Mouse (Mus musculus): ENCODE results near the gene 1700016C15Rik.

Gene 1700016C15Rik

DNA sequence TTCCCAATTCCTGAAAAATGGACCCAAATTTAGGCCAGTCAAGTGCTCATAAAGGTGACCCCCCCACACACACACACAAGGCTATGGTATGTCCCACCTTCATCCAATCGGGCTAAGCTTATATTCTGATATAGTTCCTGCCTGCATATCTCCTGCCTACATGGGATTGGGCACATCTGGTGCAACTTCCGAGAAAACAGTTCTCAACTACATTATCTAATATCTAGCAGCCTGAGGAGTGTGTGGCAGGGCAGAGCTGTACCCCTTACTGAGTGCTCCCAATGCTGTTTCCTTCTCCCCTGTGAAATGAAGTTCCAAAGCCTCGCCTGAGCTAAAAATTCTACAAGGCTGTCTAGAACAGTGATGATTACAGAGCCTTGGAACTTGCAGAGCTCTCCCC, 13.2 kb upstream of the 1700016C15Rik start:
- in situ Hi-C loops (cut with MboI, MseI) = no loop called here

GRCm38 (mm10) chr1:177717057-177717835, 12.4 kb upstream of the 1700016C15Rik start:
- in situ Hi-C loops (cut with MboI, MseI) = no loop called here

DNA sequence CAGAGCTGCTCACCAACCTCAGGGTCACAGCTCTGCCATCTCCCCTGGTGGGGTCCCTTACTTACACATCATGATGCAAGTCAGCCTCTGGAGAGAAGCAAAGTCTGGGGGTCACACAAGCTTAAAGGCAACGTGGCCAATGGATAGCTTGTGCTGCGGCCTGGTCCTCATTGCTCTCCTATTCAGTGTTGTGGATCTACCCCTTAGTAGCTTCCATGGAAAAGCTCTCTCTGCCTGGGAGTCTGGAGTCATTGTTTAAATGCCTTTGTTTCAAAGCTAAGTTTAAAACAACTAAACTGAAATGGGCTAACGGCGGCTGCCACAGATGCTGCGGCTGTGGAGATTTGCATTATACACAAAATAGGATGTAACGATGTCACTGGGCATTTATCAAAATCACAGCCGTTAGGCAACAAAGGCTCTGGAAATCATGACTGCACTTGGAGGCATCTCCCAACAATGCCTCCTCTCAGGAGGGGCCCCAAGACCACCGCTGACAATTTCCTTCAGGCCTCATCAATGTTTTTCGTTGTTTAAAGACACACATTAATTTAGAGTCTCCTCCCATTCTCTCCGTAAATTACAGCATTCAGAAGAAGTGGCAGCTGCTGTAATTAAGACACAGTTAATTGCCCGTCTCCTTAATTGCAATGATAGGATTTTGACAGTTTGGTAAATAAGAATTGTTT, 11.1 kb upstream of the 1700016C15Rik start:
- in situ Hi-C loops (cut with MboI, MseI) = no loop called here

GRCm38 (mm10) chr1:177719029-177719427, 10.6 kb upstream of the 1700016C15Rik start:
- in situ Hi-C loops (cut with MboI, MseI) = no loop called here

GRCm38 (mm10) chr1:177723786-177724185, 5.8 kb upstream of the 1700016C15Rik start:
- in situ Hi-C loops (cut with MboI, MseI) = no loop called here

DNA sequence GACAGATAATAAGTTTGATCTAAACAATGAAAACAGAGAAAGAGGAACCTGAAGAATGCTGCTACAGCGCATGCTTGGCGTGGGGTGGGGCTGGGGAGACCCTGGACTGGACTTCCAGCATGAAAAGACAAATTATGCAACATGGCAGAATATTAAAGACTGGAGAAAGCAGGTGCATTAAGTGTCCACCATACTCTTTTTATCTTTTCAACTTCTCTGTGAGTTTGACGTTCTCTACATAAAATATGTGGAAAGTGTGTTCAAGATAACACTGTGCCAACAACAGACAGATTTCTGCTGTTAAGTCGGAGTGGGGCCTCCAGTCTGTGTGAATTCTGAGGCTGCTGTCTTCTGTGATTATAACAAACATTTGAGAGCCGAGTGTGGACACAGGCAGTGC, 2.7 kb upstream of the 1700016C15Rik start:
- in situ Hi-C loops (cut with MboI, MseI) = no loop called here

- in situ Hi-C loops (cut with MboI, MseI) = no loop called here
Observed at GRCm38 (mm10) chr1:177727883-177728525, 1.6 kb upstream of the 1700016C15Rik start.

GRCm38 (mm10) chr1:177731973-177732372, 2.4 kb downstream of the 1700016C15Rik start:
- in situ Hi-C loops (cut with MboI, MseI) = no loop called here

DNA sequence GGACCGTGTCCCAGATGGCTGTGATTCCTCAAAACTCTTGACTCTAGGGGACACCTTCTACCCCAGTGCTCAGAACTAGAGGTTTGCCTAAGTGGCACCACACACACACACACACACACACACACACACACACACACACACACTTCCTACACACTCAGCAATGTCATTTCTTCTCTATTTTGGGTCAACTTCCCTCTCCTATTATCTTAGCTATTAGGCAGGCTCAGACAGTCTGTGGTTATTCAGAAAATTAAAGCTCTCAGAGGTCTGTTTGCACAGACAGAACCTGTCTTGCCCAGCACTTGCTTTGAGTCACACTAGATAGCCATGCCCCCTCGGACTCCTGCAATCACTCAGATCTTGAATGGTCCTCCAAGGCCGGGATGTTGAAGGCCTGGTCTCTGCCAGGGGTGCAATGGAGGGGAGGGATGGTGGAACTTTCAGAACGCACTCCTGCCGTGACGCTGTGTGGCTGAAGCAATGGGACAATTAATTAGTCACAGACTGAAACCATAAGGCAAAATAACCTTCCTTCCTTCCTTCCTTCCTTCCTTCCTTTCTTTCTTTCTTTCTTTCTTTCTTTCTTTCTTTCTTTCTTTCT, 8.0 kb downstream of the 1700016C15Rik start:
- in situ Hi-C loops (cut with MboI, MseI) = no loop called here

DNA sequence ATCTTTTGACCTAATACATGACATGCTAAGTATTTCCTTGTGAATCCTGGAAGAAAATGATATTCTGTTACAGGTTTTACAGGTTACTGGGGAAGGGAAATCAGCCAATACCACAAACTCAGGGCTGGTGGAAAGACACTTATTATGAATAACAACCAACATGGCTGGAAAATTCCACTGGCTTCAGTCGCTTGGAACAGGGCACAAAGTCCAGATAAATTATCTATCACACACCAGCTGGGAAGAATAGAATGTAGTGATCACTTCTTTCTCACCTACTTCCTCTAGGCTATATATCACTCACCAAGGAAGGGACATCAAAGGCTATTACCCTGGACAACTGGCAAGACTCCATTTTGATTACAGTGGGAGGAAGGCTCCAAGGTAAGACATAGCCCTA, 11.1 kb downstream of the 1700016C15Rik start:
- in situ Hi-C loops (cut with MboI, MseI) = no loop called here

- in situ Hi-C loops (cut with MboI, MseI) = no loop called here
Observed at GRCm38 (mm10) chr1:177742119-177742518, 12.5 kb downstream of the 1700016C15Rik start.

DNA sequence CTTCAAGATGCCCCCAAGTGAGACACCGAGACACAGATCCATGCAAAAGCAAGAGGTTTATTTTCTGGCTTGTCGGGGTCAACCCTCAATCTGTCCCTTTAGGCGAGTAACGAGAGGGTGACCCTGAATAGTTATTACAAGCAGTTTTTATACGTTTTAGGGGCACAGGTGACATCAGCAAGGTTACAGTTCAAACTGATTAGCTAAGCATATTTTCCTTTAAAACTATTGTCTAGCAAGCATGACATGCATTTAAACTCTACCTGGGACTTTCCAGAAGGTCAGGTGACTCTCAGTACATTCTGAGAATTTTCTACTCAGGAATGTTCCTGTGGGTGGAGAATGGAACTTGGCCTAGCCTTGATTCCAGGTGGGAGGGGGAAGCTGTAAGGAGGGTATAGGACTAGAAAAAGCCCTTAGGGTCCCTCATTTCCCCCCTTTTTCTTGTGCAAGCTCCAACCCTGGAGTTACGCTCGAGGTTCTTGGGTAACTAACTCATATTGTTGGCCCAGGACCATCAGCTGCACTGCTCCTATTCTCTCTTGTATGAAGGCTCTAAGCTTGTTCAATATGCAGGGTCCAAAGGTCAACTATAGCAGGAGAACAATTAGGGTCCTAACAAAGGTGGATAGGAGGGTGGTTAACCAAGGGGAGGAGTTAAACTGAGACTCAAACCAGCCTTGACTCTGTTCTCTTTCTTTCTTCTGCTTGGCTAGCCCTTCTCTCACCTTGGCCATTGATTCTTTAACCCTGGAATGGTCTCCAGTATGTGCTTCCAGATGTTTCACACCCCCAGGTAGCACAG, 15.1 kb downstream of the 1700016C15Rik start:
- in situ Hi-C loops (cut with MboI, MseI) = no loop called here

GRCm38 (mm10) chr1:177747869-177748540, 18.4 kb downstream of the 1700016C15Rik start:
- in situ Hi-C loops (cut with MboI, MseI) = no loop called here

DNA sequence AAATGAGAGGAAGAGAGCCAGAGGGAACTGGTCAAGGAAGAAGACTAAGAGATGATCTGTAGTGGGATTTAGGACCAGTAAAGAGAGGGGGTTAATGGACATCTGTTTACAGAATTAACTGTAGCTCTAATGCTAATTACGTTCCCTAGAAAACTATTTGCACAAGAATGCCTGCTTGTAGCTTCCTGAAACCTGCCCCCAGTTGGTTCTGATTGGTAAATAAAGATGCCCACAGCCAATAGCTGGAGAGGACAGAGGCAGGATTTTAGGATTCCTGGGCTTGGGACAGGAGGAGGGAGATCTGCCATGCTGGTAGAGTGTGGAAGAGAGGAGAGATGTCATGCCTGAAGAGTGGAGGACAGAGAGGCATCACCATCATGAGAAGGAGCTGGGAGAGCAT, 23.9 kb downstream of the 1700016C15Rik start:
- in situ Hi-C loops (cut with MboI, MseI) = no loop called here

- in situ Hi-C loops (cut with MboI, MseI) = no loop called here
Observed at GRCm38 (mm10) chr1:177757249-177757648, 27.6 kb downstream of the 1700016C15Rik start.

DNA sequence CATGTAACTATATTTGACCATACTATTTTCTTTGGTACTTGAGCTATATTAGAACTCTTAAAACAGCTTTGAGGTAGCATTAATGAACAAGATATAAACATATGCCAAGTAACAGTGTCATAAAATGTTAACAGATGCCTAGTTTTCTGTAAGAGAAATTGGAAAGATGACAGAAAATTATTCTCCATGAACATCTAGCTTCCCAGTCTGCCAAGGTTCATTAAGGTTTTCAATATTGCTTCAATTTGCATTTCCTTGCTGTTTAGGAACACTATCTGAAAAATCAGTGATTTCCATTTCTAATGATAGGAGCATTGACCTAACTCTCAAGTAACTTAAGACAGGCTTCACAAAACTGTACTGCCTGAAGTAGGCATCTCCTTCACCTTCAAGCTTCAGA, 39.3 kb downstream of the 1700016C15Rik start:
- in situ Hi-C loops (cut with MboI, MseI) = no loop called here

GRCm38 (mm10) chr1:177777397-177777796, 47.8 kb downstream of the 1700016C15Rik start:
- in situ Hi-C loops (cut with MboI, MseI) = loop anchor here (25.0 kb wide), 2 partner anchors 410 to 535 kb away; partner anchors contain the start of genes Cox20 and Desi2

- in situ Hi-C loops (cut with MboI, MseI) = loop anchor here (25.0 kb wide), 2 partner anchors 394 to 519 kb away; partner anchors contain the start of genes Cox20 and Desi2
Observed at GRCm38 (mm10) chr1:177792835-177793234, 63.2 kb downstream of the 1700016C15Rik start.

GRCm38 (mm10) chr1:177794866-177795265, 65.3 kb downstream of the 1700016C15Rik start:
- in situ Hi-C loops (cut with MboI, MseI) = loop anchor here (5.0 to 25.0 kb wide), 3 partner anchors 187 to 517 kb away; partner anchors contain the start of genes Catspere2, Cox20 and Desi2
